Mouse (Mus musculus) small intestine, adult 2 months (tissue): ENCODE results near the gene Krtap5-2. TPM values are rescaled to one million over a fixed set of nuclear protein-coding genes. Genes with fewer than 3 reads are reported as not detected.
"Not testable (repeated sequence)": the region's sequence is repeated elsewhere in the genome, so short reads cannot be mapped to it uniquely, and the experiment has no call there.

Experiments used
- H3K27ac ChIP-seq: fragments of 200-500 bp; 2 replicates; pipeline ENCODE4 v1.5.1; 2012; ENCODE audit warnings: low read depth, low read length, control low read depth, inconsistent platforms; ENCODE audit not compliant: insufficient read depth
- H3K27me3 ChIP-seq: fragments of 200-500 bp; 2 replicates; pipeline ENCODE4 v1.6.1; 2012; ENCODE audit warnings: mild to moderate bottlenecking, moderate library complexity, low read length, inconsistent platforms; ENCODE audit not compliant: control insufficient read depth, insufficient read depth
- H3K36me3 ChIP-seq: fragments of 200-500 bp; 2 replicates; pipeline ENCODE4 v1.6.1; 2012; ENCODE audit warnings: mild to moderate bottlenecking, low read length, control low read depth, inconsistent platforms; ENCODE audit not compliant: control insufficient read depth, insufficient read depth
- H3K4me1 ChIP-seq: fragments of 200-500 bp; 2 replicates; pipeline ENCODE4 v1.6.1; 2012; ENCODE audit warnings: low read length, inconsistent platforms, mixed read lengths; ENCODE audit not compliant: control insufficient read depth, insufficient read depth, insufficient read length
- H3K4me3 ChIP-seq: fragments of 200-500 bp; 2 replicates; pipeline ENCODE4 v1.5.1; 2012; ENCODE audit warnings: low read depth, mild to moderate bottlenecking, control low read depth, inconsistent platforms, low read length, moderate library complexity
- CTCF ChIP-seq: fragments of 200-500 bp; IDR thresholded peaks from 2 replicates; pipeline ENCODE4 v1.5.1; 2012; ENCODE audit warnings: low read depth, mild to moderate bottlenecking, control low read depth, inconsistent platforms, low read length, moderate library complexity, mixed read lengths; ENCODE audit not compliant: insufficient replicate concordance, insufficient read length; ENCODE audit errors: extremely low read depth
- POLR2A ChIP-seq: fragments of 200-500 bp; IDR thresholded peaks from 2 replicates; pipeline ENCODE4 v1.6.1; 2012; ENCODE audit warnings: low read depth, mild to moderate bottlenecking, control low read depth, inconsistent platforms, low read length, moderate library complexity
- WGBS: fragments of 180-500 bp; shearing (Covaris S2); methylation state at CpG from one replicate; pipeline ENCODE4 v1.1.7; 2018; 5-methylcytosine and 5-hydroxymethylcytosine counted together
- polyA plus RNA-seq: library from polyadenylated mRNA; depleted of rRNA; stranded (reverse); fragments of >200 nt; gene quantifications from 2 replicates; pipeline ENCODE4 v1.2.3, GENCODE M21; 2012; rRNA removed

Krtap5-2 gene
- polyA plus RNA-seq, result not detected in 2 replicates

DNA sequence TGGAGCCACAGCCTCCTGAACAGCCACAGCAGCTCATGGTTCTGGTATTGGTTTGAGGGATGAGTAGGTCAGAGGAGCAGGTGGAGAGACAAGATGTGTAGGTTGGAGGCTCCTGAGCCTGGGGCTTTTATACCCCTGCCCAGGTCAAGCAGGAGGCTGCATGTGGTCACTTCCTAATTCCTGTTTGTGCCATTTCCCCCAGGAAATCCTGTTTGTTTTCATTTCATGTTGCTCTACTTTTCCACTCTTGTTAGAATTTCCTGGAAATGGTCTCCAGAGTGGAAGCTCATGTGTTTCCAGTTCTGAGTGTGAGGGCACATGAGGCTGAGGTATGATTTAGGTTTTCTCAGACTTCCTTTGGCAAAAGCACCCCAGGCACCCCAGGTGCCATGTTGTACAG, at the start of gene Krtap5-2:
Krtap5-2 (minus strand) TSS at position 101 of the 400 bp plus-strand sequence.
- H3K27ac ChIP-seq, H3K4me1 ChIP-seq, H3K27me3 ChIP-seq, H3K4me3 ChIP-seq, H3K36me3 ChIP-seq: not testable (repeated sequence)

DNA sequence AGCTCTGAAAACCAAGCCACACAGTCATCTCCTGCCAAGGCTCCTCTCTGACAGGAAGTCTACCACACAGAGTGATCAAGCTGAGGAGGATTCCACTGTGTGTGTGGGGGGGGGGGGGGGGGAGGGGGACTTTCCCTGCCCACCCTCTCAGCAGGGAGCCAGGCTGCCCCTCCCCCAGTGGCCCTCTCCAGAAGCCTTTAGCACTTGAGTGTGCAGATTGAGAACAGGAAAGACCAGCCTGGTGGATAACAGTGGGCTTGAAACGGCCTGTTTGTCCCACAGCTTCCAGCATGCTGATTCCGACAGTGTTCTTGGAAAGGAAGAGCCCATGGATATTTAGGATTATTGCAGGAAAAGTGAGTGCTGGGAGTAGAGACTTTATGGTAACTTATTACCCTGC, 48.7 kb upstream of the Krtap5-2 start:
- no peak overlapping the region for H3K27ac ChIP-seq
- no peak overlapping the region for H3K4me3 ChIP-seq
- no peaks in the 10 kb centered on the region for H3K27me3 ChIP-seq
- peaks cover 2% of the 10 kb centered on the region; the same call in 1 of the 2 replicates for H3K4me1 ChIP-seq
- 53% methylated on average over 2 of the region's 2 CpGs for WGBS
- TF ChIP-seq POLR2A (no peak), CTCF (no peak)
- no peaks in the 10 kb centered on the region for H3K36me3 ChIP-seq

DNA sequence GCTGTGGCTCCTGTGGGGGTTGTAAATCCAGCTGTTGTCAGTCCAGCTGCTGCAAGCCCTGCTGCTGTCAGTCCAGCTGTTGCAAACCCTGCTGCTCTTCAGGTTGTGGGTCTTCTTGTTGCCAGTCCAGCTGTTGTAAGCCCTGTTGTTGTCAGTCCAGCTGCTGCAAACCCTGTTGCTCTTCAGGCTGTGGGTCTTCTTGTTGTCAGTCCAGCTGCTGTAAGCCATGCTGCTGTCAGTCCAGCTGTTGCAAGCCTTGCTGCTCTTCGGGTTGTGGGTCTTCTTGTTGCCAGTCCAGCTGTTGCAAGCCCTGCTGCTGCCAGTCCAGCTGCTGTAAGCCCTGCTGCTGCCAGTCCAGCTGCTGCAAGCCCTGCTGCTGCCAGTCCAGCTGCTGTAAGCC, 36.3 kb upstream of the Krtap5-2 start:
- not testable (repeated sequence) for H3K36me3 ChIP-seq, H3K27ac ChIP-seq, H3K4me3 ChIP-seq, H3K27me3 ChIP-seq, H3K4me1 ChIP-seq
- WGBS, result 58% methylated on average over 1 of the region's 1 CpGs

DNA sequence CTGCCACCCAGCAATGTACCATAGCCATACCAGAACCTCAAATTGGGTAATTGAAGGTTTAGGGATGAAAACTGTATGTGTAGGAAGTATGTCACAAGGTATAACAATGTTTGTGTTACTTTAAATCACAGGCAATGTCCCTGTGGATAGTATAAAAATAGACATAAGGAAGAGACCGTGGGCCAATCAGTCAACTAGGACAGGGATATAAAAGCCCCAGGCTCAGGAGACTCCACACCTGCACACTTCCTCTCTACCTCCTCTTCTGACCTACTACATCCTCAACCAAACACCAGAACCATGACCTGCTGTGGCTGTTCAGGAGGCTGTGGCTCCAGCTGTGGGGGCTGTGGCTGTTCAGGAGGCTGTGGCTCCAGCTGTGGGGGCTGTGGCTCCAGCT, 35.8 kb upstream of the Krtap5-2 start, which contains the start of gene Gm7579:
Gm7579 (plus strand) TSS at position 301 of the 400 bp plus-strand sequence.
- no peak within 1 kb of the TSS for H3K27ac ChIP-seq
- no peak within 1 kb of the TSS for H3K4me3 ChIP-seq
- H3K4me1 ChIP-seq, result no peaks in the 10 kb centered on the region
- 43% methylated on average over 1 of the region's 1 CpGs for WGBS
- H3K27me3 ChIP-seq, result no peaks in the 10 kb centered on the region
- H3K36me3 ChIP-seq, result no peaks in the 10 kb centered on the region
- TF ChIP-seq CTCF (no peak), POLR2A (no peak)

DNA sequence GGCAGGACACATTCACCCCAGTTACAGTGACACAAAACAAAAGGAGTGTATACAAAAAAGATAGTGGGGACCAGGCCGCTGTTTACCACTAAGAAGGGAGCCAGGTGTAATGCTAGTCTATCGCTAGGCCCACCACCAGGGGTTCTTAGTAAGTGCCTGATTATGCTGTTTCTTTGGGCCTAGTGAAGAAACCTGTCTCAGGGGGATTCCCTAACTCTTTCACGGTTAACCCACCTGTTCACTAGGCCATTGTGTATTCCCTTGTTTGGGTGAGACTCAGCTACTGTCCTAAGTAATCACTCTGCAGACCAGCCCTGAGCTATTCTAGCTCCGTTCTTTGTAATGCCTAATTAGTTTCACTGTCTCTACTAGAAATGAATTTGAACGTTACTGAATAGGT, 31.1 kb upstream of the Krtap5-2 start:
- H3K27me3 ChIP-seq, H3K4me3 ChIP-seq, H3K36me3 ChIP-seq, H3K27ac ChIP-seq: not testable (repeated sequence)
- H3K4me1 ChIP-seq, result peaks cover 20% of the 10 kb centered on the region
- WGBS, result 94% methylated on average over 5 of the region's 5 CpGs

DNA sequence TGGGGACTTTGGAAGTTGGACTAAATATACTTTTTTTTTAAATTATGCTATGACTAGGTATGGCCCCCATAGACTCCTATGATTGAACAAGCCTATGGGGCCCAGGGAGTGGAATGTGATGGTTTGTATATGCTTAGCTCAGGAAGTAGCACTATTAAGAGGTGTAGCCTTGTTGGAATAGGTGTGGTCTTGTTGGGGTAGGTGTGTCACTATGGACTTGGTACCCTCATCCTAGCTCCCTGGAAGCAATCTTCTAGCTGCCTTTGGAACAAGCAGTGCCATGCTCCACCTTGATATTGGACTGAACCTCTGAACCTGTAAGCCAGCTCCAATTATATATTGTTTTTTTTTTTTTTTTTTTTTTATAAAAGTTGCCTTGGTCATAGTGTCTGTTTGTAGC, 29.7 kb upstream of the Krtap5-2 start:
- Histone ChIP-seq H3K4me1 (peaks cover 26% of the 10 kb centered on the region), H3K4me3 (no peak overlapping the region), H3K36me3 (no peaks in the 10 kb centered on the region), H3K27me3 (no peaks in the 10 kb centered on the region), H3K27ac (no peak overlapping the region)
- no peak for TF ChIP-seq CTCF
- TF ChIP-seq POLR2A, result no peak

DNA sequence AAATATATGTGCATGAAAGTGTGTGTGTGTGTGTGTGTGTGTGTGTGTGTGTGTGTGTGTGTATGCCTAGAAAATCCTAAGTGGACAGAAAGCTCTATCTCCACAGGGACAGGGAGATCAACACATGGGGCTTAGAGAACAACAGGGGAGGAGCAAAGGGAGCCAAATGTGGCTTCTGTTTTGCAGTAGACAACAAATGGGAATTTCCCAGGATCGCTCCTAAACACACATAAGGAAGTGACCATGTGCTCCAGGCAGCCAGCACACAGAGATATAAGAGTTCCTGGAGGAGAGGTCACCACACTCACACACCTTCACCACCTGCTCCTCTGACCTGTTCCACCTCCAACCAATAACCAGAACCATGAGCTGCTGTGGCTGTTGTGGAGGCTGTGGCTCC, 25.3 kb upstream of the Krtap5-2 start, which contains the start of gene Krtap5-3:
Krtap5-3 (plus strand) TSS at position 301 of the 400 bp plus-strand sequence.
- Histone ChIP-seq H3K27me3 (no peaks in the 10 kb centered on the region), H3K27ac (peak within 1 kb of the TSS; percentile 42), H3K36me3 (no peaks in the 10 kb centered on the region), H3K4me3 (no peak within 1 kb of the TSS), H3K4me1 (peaks cover 38% of the 10 kb centered on the region)
- 19% methylated on average over 1 of the region's 1 CpGs for WGBS
- TF ChIP-seq CTCF, result no peak
- no peak for TF ChIP-seq POLR2A

DNA sequence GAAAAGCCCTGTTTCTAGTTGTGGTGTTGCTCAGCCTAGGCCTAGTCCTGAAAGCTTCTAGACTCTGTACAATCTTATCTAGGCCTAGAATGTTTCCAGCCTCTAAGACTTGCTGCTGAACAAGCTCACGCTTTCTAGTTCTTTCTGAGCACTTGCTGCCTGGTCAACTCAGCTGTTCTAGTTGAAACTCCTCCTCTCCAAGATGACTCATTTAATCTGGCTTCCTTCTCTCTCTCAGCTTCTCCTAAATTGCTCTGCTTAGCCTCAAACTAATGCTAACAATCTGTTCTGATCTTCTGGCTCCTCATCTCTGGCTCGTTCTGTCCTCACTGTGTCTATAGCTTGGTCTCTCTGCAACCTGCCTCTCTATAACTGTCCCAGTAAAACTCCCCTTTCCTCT, 22.9 kb upstream of the Krtap5-2 start:
- H3K27ac ChIP-seq, result peak overlapping the region; percentile 56
- 70% methylated on average over 2 of the region's 2 CpGs for WGBS
- TF ChIP-seq POLR2A (no peak), CTCF (no peak)
- no peaks in the 10 kb centered on the region for H3K36me3 ChIP-seq
- peaks cover 27% of the 10 kb centered on the region for H3K4me1 ChIP-seq
- H3K27me3 ChIP-seq, result no peaks in the 10 kb centered on the region; the same call in 1 of the 2 replicates
- no peak overlapping the region for H3K4me3 ChIP-seq
